Mouse (Mus musculus) heart, postnatal 0 days (tissue): ENCODE measurements at regions not wholly inside any gene's neighbourhood (a gene's known extent, or its start where the extent isn't known, plus 50 kb on each side); places are given as distances from the start of the nearest gene placed in this dataset.

Experiments used
- CTCF ChIP-seq: IDR thresholded peaks from 2 replicates; pipeline ENCODE4 v1.5.1; 2016; ENCODE audit warnings: antibody characterized with exemption, control low read depth, low read depth
- EP300 ChIP-seq: IDR thresholded peaks from 2 replicates; pipeline ENCODE4 v1.6.1; 2016; ENCODE audit warnings: antibody characterized with exemption, low read depth

DNA sequence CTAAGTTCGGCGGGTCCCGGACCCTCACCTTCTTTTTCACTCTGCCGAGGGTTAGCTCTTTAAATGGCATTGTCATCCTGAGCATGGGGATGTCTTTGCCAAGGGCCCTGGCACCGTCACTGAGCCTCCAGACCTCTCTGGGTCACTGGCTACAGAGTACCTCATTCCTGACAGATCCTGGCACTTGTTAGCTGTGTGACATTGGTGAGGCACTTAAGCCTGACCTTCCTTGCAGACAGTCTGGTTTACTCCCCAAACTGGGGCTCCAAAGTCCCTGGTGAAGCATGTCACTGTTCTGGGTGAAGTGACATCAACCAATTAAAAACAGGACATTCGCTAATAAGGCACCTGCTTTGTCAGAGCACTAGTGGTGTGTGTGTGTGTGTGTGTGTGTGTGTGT is 142.2 kb downstream of the Plpp3 start:
- TF ChIP-seq CTCF: no peak
- no peak for TF ChIP-seq EP300
